Mouse (Mus musculus): ENCODE data around the gene Tm4sf4. TPM values are rescaled to one million over a fixed set of nuclear protein-coding genes. Genes with fewer than 3 reads are reported as not detected.
A peak's percentile ranks its signal among the peaks of the same experiment; 100 is the strongest.

Gene Tm4sf4
- polyA plus RNA-seq, 1 experiment from 2014 or later: not detected

DNA sequence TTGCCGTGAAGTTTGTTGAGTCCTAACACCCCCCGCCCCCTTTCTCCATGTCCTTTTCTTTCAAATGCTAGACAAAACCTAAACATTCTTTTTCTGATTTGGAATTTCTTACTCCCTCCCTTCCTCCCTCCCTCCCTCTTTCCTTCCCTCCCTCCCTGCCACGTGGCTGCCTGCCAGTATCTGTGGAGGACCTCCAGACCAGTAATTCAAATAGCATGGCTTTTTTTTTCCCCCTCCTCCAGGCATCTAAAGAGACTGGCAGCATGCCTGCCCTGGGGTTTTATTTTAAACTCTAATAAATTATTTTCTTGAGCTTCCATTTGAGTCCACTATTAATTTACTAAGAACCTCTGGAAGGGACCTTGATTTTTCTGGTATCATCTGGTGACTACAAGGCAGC, 20.6 kb downstream of the Tm4sf4 start:
- WGBS: 69% methylated on average over 3 of the region's 3 CpGs
- no peaks in the 10 kb centered on the region for H3K36me3 ChIP-seq (replicated peaks)
- H3K9me3 ChIP-seq: no peaks in the 10 kb centered on the region
- no peaks in the 10 kb centered on the region for H3K4me1 ChIP-seq
- no peak overlapping the region for H3K27ac ChIP-seq
- no peaks in the 10 kb centered on the region for H3K27me3 ChIP-seq (ENCODE audit: poor library complexity, severe bottlenecking)
- no peak for DNase-seq (ENCODE audit: extremely low spot score, low spot score)
- H3K4me3 ChIP-seq: no peak overlapping the region

DNA sequence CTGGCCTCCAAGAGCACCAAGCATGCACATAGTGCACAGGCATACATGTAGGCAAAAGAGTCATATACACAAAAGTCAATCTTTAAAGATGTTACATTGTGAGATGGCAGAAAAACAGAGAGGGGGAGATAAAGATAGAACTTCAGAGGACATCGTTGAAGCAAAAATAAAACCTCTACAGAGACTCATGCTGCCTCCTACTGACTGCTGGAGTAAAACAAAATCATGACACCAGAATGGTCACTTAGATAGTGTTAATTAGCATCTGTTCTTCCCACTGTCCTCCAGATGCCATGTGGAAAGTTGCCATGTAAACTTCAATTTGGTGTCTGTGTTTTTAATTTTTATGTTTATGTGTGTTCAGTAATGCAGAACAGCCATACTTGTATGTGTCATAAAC, 22.8 kb downstream of the Tm4sf4 start:
- no peaks in the 10 kb centered on the region for H3K9me3 ChIP-seq
- no peak overlapping the region for H3K27ac ChIP-seq
- no peaks in the 10 kb centered on the region for H3K27me3 ChIP-seq (ENCODE audit: poor library complexity, severe bottlenecking)
- no peak overlapping the region for H3K4me3 ChIP-seq
- no peaks in the 10 kb centered on the region for H3K36me3 ChIP-seq (replicated peaks)
- no peaks in the 10 kb centered on the region for H3K4me1 ChIP-seq
- 62% methylated on average over 1 of the region's 1 CpGs for WGBS
- DNase-seq (ENCODE audit: extremely low spot score, low spot score): no peak

DNA sequence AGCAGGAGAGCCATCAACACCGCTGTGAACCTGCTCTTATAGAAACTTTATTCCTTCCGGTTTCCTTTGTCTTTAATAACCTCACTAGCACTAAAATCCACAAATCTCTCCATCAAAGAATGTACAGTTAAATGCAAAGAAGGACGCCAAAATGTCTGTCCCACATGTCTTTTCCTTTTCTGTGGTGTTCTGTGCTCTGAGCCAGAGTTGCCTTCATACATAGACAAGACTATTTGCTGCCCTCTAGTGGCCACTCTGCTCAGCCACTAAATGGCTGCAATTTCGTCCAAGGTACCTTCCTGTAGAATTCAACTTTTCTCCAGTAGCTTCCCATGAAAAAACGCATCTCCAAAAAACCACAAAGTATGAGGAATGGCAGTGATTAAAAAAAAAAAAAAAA, 23.3 kb downstream of the Tm4sf4 start:
- Histone ChIP-seq H3K27ac (no peak overlapping the region), H3K36me3 (replicated peaks) (no peaks in the 10 kb centered on the region), H3K4me1 (no peaks in the 10 kb centered on the region), H3K27me3 (ENCODE audit: poor library complexity, severe bottlenecking) (no peaks in the 10 kb centered on the region), H3K4me3 (no peak overlapping the region), H3K9me3 (no peaks in the 10 kb centered on the region)
- peak; percentile 57 for DNase-seq (ENCODE audit: extremely low spot score, low spot score)
- WGBS: 39% methylated on average over 5 of the region's 5 CpGs

DNA sequence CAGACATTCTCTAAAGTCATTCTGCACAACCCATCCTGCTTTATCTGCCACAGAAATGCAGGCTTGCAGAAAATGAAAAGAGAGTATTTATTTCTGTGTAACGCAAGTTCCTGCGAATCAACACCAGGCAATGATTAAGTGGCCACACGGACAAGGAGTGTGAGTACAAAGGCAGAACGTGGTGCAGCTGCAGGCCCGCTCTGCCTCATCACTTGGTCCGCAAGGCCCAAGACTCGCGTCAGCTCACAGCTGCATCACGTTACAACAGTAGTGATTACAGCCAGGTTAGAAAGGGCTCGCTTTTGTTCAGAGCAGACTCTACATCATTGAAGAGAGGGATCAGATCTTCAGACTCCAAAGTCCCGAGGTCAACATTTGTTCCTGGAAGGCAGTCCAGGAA, 33.5 kb downstream of the Tm4sf4 start:
- Histone ChIP-seq H3K4me1 (no peaks in the 10 kb centered on the region), H3K9me3 (no peaks in the 10 kb centered on the region), H3K4me3 (no peak overlapping the region), H3K27ac (no peak overlapping the region), H3K36me3 (replicated peaks) (peaks cover 32% of the 10 kb centered on the region), H3K27me3 (ENCODE audit: poor library complexity, severe bottlenecking) (no peaks in the 10 kb centered on the region)
- DNase-seq (ENCODE audit: extremely low spot score, low spot score): no peak
- WGBS: 76% methylated on average over 11 of the region's 11 CpGs

DNA sequence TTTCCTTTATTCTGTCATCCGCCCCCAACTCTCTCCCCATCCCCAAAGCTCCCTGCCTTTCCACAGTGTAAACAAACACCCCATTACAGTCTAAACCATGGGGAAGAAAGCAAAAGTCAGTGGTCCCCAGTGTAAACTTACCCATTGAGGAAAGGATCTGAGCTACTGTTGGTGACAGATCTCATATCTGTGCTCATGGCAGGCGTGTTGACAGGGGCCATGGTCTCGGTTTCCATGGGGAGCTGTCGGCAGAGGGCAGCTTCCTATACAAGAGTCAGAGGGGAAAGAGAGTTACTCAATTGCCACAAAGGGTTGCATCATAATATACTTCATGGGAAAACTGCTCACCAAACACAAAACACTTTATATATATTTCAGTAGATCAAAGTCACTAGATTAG, 38.2 kb downstream of the Tm4sf4 start:
- 93% methylated on average over 4 of the region's 4 CpGs for WGBS
- H3K4me3 ChIP-seq: no peak overlapping the region
- H3K27ac ChIP-seq: no peak overlapping the region
- DNase-seq (ENCODE audit: extremely low spot score, low spot score): no peak
- no peaks in the 10 kb centered on the region for H3K9me3 ChIP-seq
- peaks cover 27% of the 10 kb centered on the region for H3K36me3 ChIP-seq (replicated peaks)
- no peaks in the 10 kb centered on the region for H3K27me3 ChIP-seq (ENCODE audit: poor library complexity, severe bottlenecking)
- H3K4me1 ChIP-seq: no peaks in the 10 kb centered on the region

DNA sequence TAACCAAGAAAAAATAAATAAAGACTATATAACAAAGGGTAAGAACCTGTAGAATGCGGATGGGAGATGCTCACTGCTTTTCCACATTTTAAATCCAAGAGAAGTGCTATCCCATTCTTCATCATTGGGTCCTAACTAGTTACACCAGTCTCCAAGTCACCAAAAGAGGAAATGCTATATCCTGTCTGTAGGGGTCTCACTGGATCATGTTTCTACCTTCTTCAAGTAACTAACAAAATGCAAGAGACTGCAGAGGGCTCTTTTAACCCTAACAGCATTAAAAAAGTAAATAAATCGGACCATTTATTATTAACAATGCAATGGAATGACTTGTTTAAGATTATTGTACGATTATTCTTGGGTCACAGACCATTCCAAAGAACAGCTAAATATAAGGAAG, 41.2 kb downstream of the Tm4sf4 start:
- peaks cover 14% of the 10 kb centered on the region for H3K36me3 ChIP-seq (replicated peaks)
- no peaks in the 10 kb centered on the region for H3K9me3 ChIP-seq
- H3K27ac ChIP-seq: no peak overlapping the region
- H3K4me1 ChIP-seq: peaks cover 15% of the 10 kb centered on the region
- no peak overlapping the region for H3K4me3 ChIP-seq
- no peak for DNase-seq (ENCODE audit: extremely low spot score, low spot score)
- H3K27me3 ChIP-seq (ENCODE audit: poor library complexity, severe bottlenecking): no peaks in the 10 kb centered on the region
- WGBS: 70% methylated on average over 3 of the region's 3 CpGs

DNA sequence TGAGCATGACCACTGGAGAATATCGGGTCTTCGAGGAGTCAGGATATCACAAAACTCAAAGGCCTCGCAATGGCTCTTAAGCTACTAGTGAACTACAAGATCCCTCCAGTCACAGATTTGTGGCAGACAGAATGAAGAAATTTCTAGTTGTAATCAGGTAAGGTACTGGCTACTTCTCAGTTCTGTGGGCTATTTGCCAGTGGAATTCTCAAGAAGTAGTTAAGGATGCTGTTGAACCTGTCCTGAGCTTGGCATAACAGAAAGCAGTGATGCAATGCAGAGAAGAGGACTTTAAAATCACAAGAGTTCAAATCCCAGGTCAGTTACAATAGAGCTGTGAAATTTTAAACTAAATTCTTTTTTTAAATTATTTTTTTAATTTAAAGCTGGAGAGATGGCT, 44.2 kb downstream of the Tm4sf4 start:
- WGBS: 97% methylated on average over 3 of the region's 3 CpGs
- Histone ChIP-seq H3K4me3 (no peak overlapping the region), H3K27ac (no peak overlapping the region), H3K36me3 (replicated peaks) (no peaks in the 10 kb centered on the region), H3K4me1 (peaks cover 43% of the 10 kb centered on the region), H3K27me3 (ENCODE audit: poor library complexity, severe bottlenecking) (no peaks in the 10 kb centered on the region), H3K9me3 (no peaks in the 10 kb centered on the region)
- DNase-seq (ENCODE audit: extremely low spot score, low spot score): no peak

DNA sequence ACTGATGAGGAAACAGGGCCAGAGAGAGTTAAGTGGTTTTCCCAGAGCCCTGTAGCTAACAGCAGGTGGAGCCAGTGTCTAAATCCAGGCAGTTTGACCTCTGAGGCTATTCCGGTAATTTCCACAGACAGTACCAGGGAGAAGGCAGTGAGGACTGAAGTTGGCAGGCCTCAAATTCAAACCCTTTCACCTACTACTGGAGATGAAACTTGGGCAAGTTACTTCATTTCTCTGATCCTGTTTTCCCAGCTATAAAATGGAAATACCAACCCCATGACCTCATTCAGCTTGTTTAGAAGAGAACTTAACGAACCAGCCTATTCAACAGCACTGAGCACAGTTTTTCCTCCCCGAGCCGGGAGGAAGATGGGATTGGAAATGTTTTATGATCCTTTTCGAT, 45.2 kb downstream of the Tm4sf4 start:
- Histone ChIP-seq H3K36me3 (replicated peaks) (no peaks in the 10 kb centered on the region), H3K4me1 (peaks cover 49% of the 10 kb centered on the region), H3K27me3 (ENCODE audit: poor library complexity, severe bottlenecking) (no peaks in the 10 kb centered on the region), H3K4me3 (peak overlapping the region; percentile 36; the same call in 1 of the 2 replicates), H3K9me3 (no peaks in the 10 kb centered on the region), H3K27ac (peak overlapping the region; percentile 88)
- whole genome bisulfite sequencing: 25% methylated on average over 5 of the region's 5 CpGs
- DNase-seq (ENCODE audit: extremely low spot score, low spot score): peak; percentile 47

DNA sequence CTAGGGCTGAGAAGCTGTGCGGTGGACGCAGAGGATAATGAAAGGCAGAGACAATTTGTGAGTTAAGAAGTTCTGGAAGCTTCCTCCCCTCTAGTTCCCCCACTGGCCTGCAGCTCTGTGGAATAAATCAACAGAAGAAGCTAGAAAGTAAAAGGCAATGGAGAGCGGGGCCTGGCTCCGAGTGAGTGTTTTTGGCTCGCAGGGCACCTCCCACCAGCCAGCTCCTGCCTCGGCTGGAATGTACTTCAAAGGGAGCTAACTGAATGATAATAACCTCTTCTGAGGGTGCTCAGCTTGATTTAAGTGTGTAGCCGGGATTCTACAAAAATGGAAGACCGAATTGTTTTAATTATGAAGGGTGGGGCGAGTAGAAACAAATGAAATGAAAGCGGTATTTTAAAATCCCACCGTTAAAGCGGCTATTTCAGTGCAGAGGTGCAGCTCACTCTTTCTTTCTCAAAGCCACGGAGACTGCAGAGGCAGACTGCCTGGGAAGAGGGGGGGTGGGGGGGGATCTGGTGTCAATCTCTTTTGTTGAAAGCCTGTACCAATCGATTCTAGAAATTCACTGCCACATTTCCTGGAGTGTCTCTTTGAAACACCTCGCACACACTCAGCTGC, 46.0 kb downstream of the Tm4sf4 start:
- H3K36me3 ChIP-seq (replicated peaks): no peaks in the 10 kb centered on the region
- WGBS: 2% methylated on average over 15 of the region's 15 CpGs
- no peaks in the 10 kb centered on the region for H3K27me3 ChIP-seq (ENCODE audit: poor library complexity, severe bottlenecking)
- H3K9me3 ChIP-seq: no peaks in the 10 kb centered on the region
- peaks cover 49% of the 10 kb centered on the region for H3K4me1 ChIP-seq
- peak overlapping the region; percentile 36 for H3K4me3 ChIP-seq
- peak overlapping the region; percentile 88 for H3K27ac ChIP-seq
- DNase-seq (ENCODE audit: extremely low spot score, low spot score): peak; percentile 55

DNA sequence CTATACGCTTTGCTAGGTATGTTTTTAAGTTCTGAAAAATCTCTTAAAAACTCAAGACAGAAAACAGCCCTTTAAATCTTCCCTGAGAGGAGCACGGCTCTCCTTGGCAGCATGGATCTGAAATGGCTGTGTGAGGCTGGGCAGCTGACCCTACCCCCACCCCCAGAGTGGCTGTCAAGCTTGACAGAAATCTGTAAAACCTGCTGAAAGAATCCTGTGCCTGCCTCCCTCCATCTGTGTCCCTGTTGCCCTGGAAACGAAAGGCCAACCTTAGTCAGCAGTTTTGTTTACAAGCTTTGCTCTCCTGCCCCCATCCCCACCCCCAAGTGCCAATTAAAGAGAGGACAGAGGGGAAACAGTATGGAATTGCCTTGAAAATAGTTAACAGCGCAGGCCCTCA, 47.3 kb downstream of the Tm4sf4 start:
- Histone ChIP-seq H3K9me3 (no peaks in the 10 kb centered on the region), H3K27ac (peak overlapping the region; percentile 88), H3K4me1 (peaks cover 49% of the 10 kb centered on the region), H3K4me3 (peak overlapping the region; percentile 10; the same call in 1 of the 2 replicates), H3K27me3 (ENCODE audit: poor library complexity, severe bottlenecking) (no peaks in the 10 kb centered on the region), H3K36me3 (replicated peaks) (peaks cover 10% of the 10 kb centered on the region)
- WGBS: 38% methylated on average over 4 of the region's 4 CpGs
- peak; percentile 72 for DNase-seq (ENCODE audit: extremely low spot score, low spot score)

DNA sequence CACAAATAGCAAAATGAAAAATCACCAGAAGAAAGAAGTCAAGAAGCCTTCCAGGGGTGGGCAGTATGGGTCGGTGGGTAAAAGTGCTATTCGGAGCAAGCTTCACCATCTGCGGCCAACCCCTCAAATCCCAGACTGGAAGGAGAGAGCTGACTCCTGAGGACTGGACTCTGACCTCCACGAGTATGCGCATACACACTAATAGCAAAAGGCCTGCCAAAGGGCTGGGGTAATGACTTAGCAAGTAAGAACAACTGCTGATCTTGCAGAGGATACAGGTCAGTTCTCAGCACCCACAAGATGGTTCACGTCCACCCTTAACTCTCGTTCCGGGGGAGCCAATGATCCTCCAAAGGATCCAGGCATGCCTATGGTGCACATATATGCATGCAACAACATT, 49.3 kb downstream of the Tm4sf4 start:
- H3K4me1 ChIP-seq: peaks cover 49% of the 10 kb centered on the region
- no peak for DNase-seq (ENCODE audit: extremely low spot score, low spot score)
- peaks cover 10% of the 10 kb centered on the region for H3K36me3 ChIP-seq (replicated peaks)
- WGBS: 90% methylated on average over 8 of the region's 8 CpGs
- H3K9me3 ChIP-seq: no peaks in the 10 kb centered on the region
- no peak overlapping the region for H3K4me3 ChIP-seq
- no peaks in the 10 kb centered on the region for H3K27me3 ChIP-seq (ENCODE audit: poor library complexity, severe bottlenecking)
- H3K27ac ChIP-seq: no peak overlapping the region

DNA sequence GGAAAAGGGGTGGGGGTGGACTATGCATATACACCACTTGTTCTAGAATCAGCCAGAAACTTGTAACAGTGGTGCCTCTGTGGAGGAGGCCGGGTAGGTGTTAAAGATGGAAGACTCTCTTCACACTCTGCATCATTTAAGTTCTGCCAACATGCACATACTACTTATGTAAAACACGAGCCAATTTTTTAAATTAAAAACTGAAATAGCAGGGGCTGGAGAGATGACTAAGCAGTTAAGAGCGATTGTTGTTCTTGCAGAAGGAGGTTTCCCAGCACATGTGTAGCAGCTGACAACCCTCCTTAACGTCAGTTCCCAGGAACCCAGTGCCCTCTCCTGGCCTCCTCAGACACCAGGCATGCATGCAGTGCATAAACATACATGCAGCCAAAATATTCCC, 55.5 kb downstream of the Tm4sf4 start:
- WGBS: 87% methylated on average over 4 of the region's 4 CpGs
- Histone ChIP-seq H3K27me3 (ENCODE audit: poor library complexity, severe bottlenecking) (no peaks in the 10 kb centered on the region), H3K36me3 (replicated peaks) (peaks cover 10% of the 10 kb centered on the region), H3K4me3 (no peak overlapping the region), H3K27ac (no peak overlapping the region), H3K4me1 (no peaks in the 10 kb centered on the region), H3K9me3 (no peaks in the 10 kb centered on the region)
- DNase-seq (ENCODE audit: extremely low spot score, low spot score): no peak

DNA sequence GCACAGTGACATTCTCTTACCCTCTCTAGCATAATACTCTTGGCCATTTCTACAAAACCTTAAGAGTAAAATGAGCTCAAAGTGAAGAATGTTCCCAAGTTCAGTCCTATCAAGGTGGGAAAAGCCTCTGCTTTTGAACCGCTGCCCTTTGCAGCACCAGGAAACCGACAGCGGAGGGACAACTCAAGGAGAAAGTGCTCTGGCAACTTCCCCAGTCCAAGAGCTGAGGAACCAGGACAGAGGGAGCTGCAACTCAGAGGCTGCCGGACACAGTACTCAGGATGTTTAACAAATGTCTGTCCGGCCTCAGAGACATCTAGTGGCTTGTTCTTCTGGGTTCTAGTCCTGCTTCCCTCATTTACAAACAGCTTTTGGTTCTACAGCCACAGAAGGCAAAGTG, 56.9 kb downstream of the Tm4sf4 start:
- Histone ChIP-seq H3K9me3 (no peaks in the 10 kb centered on the region), H3K4me3 (no peak overlapping the region), H3K27me3 (ENCODE audit: poor library complexity, severe bottlenecking) (no peaks in the 10 kb centered on the region), H3K27ac (no peak overlapping the region), H3K4me1 (0 out of 2 replicates have a peak, but pooled peaks cover 5% of the 10 kb centered on the region), H3K36me3 (replicated peaks) (peaks cover 5% of the 10 kb centered on the region)
- DNase-seq (ENCODE audit: extremely low spot score, low spot score): no peak
- 88% methylated on average over 5 of the region's 5 CpGs for WGBS

DNA sequence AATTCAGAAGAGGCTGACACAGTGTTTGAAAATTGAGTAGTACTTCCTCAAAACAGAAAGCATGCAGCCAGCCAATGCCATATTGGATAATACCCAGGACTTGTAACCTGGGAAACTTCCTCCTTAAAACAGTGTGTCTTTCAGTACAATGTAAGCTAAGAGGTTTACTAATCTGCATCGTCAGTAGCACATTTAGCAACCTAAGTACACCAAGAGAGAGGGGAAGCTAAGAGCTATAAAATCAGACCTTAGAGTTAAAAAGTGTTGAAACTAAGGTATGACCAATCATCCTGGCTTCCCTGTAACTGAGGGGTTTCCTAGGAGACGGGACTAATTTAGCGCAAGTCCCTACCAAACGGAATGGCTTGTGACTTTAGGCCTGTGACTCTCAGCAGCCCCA, 61.0 kb downstream of the Tm4sf4 start:
- Histone ChIP-seq H3K27me3 (ENCODE audit: poor library complexity, severe bottlenecking) (no peaks in the 10 kb centered on the region), H3K27ac (no peak overlapping the region), H3K4me1 (0 out of 2 replicates have a peak, but pooled peaks cover 5% of the 10 kb centered on the region), H3K9me3 (no peaks in the 10 kb centered on the region), H3K4me3 (no peak overlapping the region), H3K36me3 (replicated peaks) (no peaks in the 10 kb centered on the region)
- no peak for DNase-seq (ENCODE audit: extremely low spot score, low spot score)
- 78% methylated on average over 4 of the region's 4 CpGs for WGBS

Measured in forebrain, embryonic 10.5 days (tissue).